Mouse (Mus musculus): ENCODE data around the gene Ufc1.
A peak's percentile ranks its signal among the peaks of the same experiment; 100 is the strongest.

The Ufc1 gene

GRCm38 (mm10) chr1:171287136-171288081 lies 7.4 kb downstream of the Ufc1 start, which contains the start of gene Usp21:
Usp21 (minus strand) TSS chr1:171287991.
- DNase-seq (ENCODE audit: low spot score), result peak; percentile 93

- no peak for DNase-seq (ENCODE audit: low spot score)
Observed at GRCm38 (mm10) chr1:171286517-171286916, 8.3 kb downstream of the Ufc1 start.

- DNase-seq (ENCODE audit: low spot score), result no peak
Observed at GRCm38 (mm10) chr1:171285096-171285892, 9.5 kb downstream of the Ufc1 start.

- DNase-seq (ENCODE audit: low spot score), result no peak
Observed at GRCm38 (mm10) chr1:171284491-171284890, 10.3 kb downstream of the Ufc1 start.

GRCm38 (mm10) chr1:171283188-171284160 lies 11.3 kb downstream of the Ufc1 start:
- DNase-seq (ENCODE audit: low spot score), result no peak

GRCm38 (mm10) chr1:171282086-171282805 lies 12.6 kb downstream of the Ufc1 start:
- DNase-seq (ENCODE audit: low spot score), result no peak

- DNase-seq (ENCODE audit: low spot score), result peak; percentile 85
Observed at GRCm38 (mm10) chr1:171281528-171281923, 13.3 kb downstream of the Ufc1 start.

GRCm38 (mm10) chr1:171280916-171281527 lies 13.8 kb downstream of the Ufc1 start, which contains the start of gene Ppox:
Ppox (minus strand) TSS chr1:171281186.
- peak; percentile 90 for DNase-seq (ENCODE audit: low spot score)

- no peak for DNase-seq (ENCODE audit: low spot score)
Observed at GRCm38 (mm10) chr1:171280250-171280915, 14.4 kb downstream of the Ufc1 start.

GRCm38 (mm10) chr1:171279721-171280120 lies 15.1 kb downstream of the Ufc1 start:
- no peak for DNase-seq (ENCODE audit: low spot score)

- no peak for DNase-seq (ENCODE audit: low spot score)
Observed at GRCm38 (mm10) chr1:171279012-171279705, 15.7 kb downstream of the Ufc1 start.

GRCm38 (mm10) chr1:171278436-171278835 lies 16.4 kb downstream of the Ufc1 start:
- DNase-seq (ENCODE audit: low spot score), result no peak

GRCm38 (mm10) chr1:171277736-171278135 lies 17.1 kb downstream of the Ufc1 start:
- no peak for DNase-seq (ENCODE audit: low spot score)

GRCm38 (mm10) chr1:171276110-171276748 lies 18.6 kb downstream of the Ufc1 start:
- no peak for DNase-seq (ENCODE audit: low spot score)

- DNase-seq (ENCODE audit: low spot score), result peak; percentile 76
Observed at GRCm38 (mm10) chr1:171275144-171275734, 19.6 kb downstream of the Ufc1 start.

GRCm38 (mm10) chr1:171274171-171274570 lies 20.7 kb downstream of the Ufc1 start:
- DNase-seq (ENCODE audit: low spot score), result no peak

GRCm38 (mm10) chr1:171272086-171272485 lies 22.7 kb downstream of the Ufc1 start:
- DNase-seq (ENCODE audit: low spot score), result no peak

GRCm38 (mm10) chr1:171271622-171272021 lies 23.2 kb downstream of the Ufc1 start:
- no peak for DNase-seq (ENCODE audit: low spot score)

Measured in urinary bladder, postnatal 14 days (tissue).